Mouse (Mus musculus) lung, embryonic 15.5 days (tissue): Measurements from ENCODE around the gene Tead3. TPM values are rescaled to one million over a fixed set of nuclear protein-coding genes. Genes with fewer than 3 reads are reported as not detected.
A peak's percentile ranks its signal among the peaks of the same experiment; 100 is the strongest.

Source experiments
- ATAC-seq: fragments of 200-750 bp; cut with Nextera tagmentation; 2 replicates; pipeline ENCODE4 v1.8.0; 2017; ENCODE audit warnings: moderate number of reproducible peaks, borderline replicate concordance; ENCODE audit not compliant: low FRiP score, low TSS enrichment; ENCODE audit errors: extremely low read depth
- H3K27ac ChIP-seq: fragments of 300-500 bp; sonication (generic); 2 replicates; pipeline ENCODE4 v1.5.1; 2015; ENCODE audit warnings: moderate library complexity, mild to moderate bottlenecking, inconsistent platforms
- H3K27me3 ChIP-seq: fragments of 300-500 bp; sonication (generic); 2 replicates; pipeline ENCODE4 v1.6.1; 2015; ENCODE audit warnings: inconsistent platforms
- H3K36me3 ChIP-seq: fragments of 300-500 bp; sonication (generic); 2 replicates; pipeline ENCODE4 v1.6.1; 2015; ENCODE audit warnings: inconsistent platforms
- H3K4me1 ChIP-seq: fragments of 300-500 bp; sonication (generic); 2 replicates; pipeline ENCODE4 v1.6.1; 2015; ENCODE audit warnings: inconsistent platforms
- H3K4me2 ChIP-seq: fragments of 300-500 bp; sonication (generic); 2 replicates; pipeline ENCODE4 v1.6.1; 2015; ENCODE audit warnings: inconsistent platforms, mild to moderate bottlenecking, moderate library complexity
- H3K4me3 ChIP-seq: fragments of 300-500 bp; sonication (generic); 2 replicates; pipeline ENCODE4 v1.5.1; 2015; ENCODE audit warnings: mild to moderate bottlenecking, inconsistent platforms
- H3K9ac ChIP-seq: fragments of 300-500 bp; sonication (generic); 2 replicates; pipeline ENCODE4 v1.6.1; 2015; ENCODE audit warnings: inconsistent platforms
- H3K9me3 ChIP-seq: fragments of 300-500 bp; sonication (generic); 2 replicates; pipeline ENCODE4 v1.6.1; 2016; ENCODE audit warnings: inconsistent platforms
- WGBS: fragments of 180-500 bp; shearing (Covaris S2); methylation state at CpG from one replicate; pipeline ENCODE4 v1.1.7; 2015; 5-methylcytosine and 5-hydroxymethylcytosine counted together
- polyA plus RNA-seq: library from polyadenylated mRNA; unstranded; fragments of >200 nt; fragmentation: Nextera tagmentation; extraction: Ambion mirVana; gene quantifications from 2 replicates; pipeline ENCODE4 v1.2.1, GENCODE M21; 2015

The Tead3 gene
- 10.9 and 11.5 TPM in 2 replicates for polyA plus RNA-seq

- no peaks in the 10 kb centered on the region for H3K36me3 ChIP-seq
- ATAC-seq = peak; percentile 86
- no peaks in the 10 kb centered on the region for H3K9me3 ChIP-seq
- peak within 1 kb of the TSS; percentile 88 for H3K4me3 ChIP-seq
- H3K27me3 ChIP-seq = no peaks in the 10 kb centered on the region
- H3K4me1 ChIP-seq = peaks cover 49% of the 10 kb centered on the region
- WGBS = 1% methylated on average over 64 of the region's 73 CpGs
- H3K9ac ChIP-seq = peak within 1 kb of the TSS; percentile 96
- H3K27ac ChIP-seq = peak within 1 kb of the TSS; percentile 100
- peak within 1 kb of the TSS; percentile 96 for H3K4me2 ChIP-seq
Measured at GRCm38 (mm10) chr17:28350466-28351352, at the start of gene Tead3. TSS of gene Tead3 (minus strand) at chr17:28350817.

DNA sequence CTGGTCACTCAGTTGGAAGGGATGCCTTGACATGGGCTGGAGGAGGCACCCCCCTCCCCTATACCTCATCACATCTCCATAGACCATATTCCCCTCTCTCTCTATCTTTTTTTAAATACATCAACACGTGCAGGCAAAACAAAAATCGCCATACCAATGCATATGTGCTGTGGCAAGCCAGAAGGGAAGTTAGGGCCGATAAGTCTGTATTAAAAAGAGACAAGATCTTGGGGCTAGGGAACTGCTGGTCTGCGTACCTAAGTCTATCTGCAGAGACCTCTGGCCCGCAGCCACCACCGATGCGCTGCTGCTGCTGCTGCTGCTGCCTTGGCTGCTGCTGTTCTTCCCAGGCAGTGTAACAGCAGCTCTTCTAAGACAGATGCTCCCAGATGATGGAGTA lies 44.4 kb upstream of the Tead3 start:
- H3K9me3 ChIP-seq = no peaks in the 10 kb centered on the region
- H3K36me3 ChIP-seq = peaks cover 4% of the 10 kb centered on the region; the same call in 1 of the 2 replicates
- H3K4me2 ChIP-seq = no peak overlapping the region
- H3K27me3 ChIP-seq = no peaks in the 10 kb centered on the region
- 0 out of 2 replicates have a peak, but pooled peaks cover 8% of the 10 kb centered on the region for H3K4me1 ChIP-seq
- H3K4me3 ChIP-seq = no peak overlapping the region
- H3K27ac ChIP-seq = no peak overlapping the region
- H3K9ac ChIP-seq = no peak overlapping the region
- WGBS = 69% methylated on average over 7 of the region's 7 CpGs
- no peak for ATAC-seq

- H3K4me2 ChIP-seq = no peak overlapping the region
- no peak overlapping the region for H3K9ac ChIP-seq
- H3K9me3 ChIP-seq = no peaks in the 10 kb centered on the region
- no peak for ATAC-seq
- peaks cover 4% of the 10 kb centered on the region; the same call in 1 of the 2 replicates for H3K36me3 ChIP-seq
- 70% methylated on average over 15 of the region's 15 CpGs for WGBS
- peaks cover 2% of the 10 kb centered on the region; the same call in 1 of the 2 replicates for H3K27me3 ChIP-seq
- H3K27ac ChIP-seq = no peak overlapping the region
- H3K4me1 ChIP-seq = 0 out of 2 replicates have a peak, but pooled peaks cover 8% of the 10 kb centered on the region
- H3K4me3 ChIP-seq = no peak overlapping the region
Measured at GRCm38 (mm10) chr17:28394051-28394765, 43.6 kb upstream of the Tead3 start.

DNA sequence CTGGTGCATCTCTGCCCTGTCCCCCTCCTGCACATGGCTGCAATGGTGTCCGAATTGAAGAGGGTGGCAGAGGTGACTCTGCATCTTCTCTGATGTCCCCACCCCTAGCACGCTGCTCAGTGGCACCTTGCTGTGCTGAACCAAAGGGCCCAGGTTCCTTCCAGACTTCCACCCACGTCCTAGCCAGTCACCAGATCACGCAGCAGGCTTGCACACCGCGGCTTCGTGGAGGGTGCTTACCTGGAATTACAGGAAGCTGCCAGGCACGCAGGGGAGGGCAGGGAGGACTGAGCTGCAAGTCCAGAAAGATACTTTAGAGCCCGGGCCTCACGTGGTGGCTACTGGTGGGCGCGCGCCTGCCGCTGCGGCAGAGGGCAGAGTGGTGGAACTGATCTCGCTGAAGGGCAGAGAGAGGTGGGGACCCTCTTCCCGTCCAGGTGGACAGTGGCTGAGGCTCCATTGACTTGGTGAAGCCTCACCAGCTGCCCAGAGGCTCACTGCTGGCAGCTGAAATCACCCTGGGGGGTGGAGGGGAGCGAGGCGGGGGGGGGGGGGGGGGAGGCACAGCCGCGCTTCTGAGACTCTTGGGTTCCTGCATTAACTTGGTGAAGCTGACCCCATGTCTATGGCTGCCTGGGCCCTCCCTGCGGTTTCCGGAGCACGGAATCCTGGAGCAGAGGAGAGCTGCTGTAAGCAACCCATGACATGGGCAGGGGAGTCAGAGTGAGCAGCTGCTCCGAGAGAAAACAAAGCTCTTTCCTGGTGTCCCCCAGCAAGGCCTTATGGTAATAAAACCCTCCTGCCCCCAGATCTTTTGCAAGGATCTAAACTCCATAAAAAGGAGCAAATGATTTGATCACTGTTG lies 41.2 kb upstream of the Tead3 start:
- Histone ChIP-seq H3K4me1 (0 out of 2 replicates have a peak, but pooled peaks cover 11% of the 10 kb centered on the region), H3K36me3 (no peaks in the 10 kb centered on the region), H3K9me3 (no peaks in the 10 kb centered on the region), H3K9ac (no peak overlapping the region), H3K4me3 (no peak overlapping the region), H3K27me3 (peaks cover 18% of the 10 kb centered on the region), H3K27ac (no peak overlapping the region), H3K4me2 (peak overlapping the region; percentile 36)
- WGBS = 6% methylated on average over 23 of the region's 25 CpGs
- no peak for ATAC-seq

GRCm38 (mm10) chr17:28388534-28388933 lies 37.9 kb upstream of the Tead3 start:
- Histone ChIP-seq H3K27me3 (peaks cover 24% of the 10 kb centered on the region), H3K36me3 (no peaks in the 10 kb centered on the region), H3K9me3 (no peaks in the 10 kb centered on the region), H3K4me2 (no peak overlapping the region), H3K9ac (no peak overlapping the region), H3K4me1 (0 out of 2 replicates have a peak, but pooled peaks cover 11% of the 10 kb centered on the region), H3K27ac (no peak overlapping the region), H3K4me3 (no peak overlapping the region)
- 77% methylated on average over 3 of the region's 3 CpGs for WGBS
- ATAC-seq = no peak

DNA sequence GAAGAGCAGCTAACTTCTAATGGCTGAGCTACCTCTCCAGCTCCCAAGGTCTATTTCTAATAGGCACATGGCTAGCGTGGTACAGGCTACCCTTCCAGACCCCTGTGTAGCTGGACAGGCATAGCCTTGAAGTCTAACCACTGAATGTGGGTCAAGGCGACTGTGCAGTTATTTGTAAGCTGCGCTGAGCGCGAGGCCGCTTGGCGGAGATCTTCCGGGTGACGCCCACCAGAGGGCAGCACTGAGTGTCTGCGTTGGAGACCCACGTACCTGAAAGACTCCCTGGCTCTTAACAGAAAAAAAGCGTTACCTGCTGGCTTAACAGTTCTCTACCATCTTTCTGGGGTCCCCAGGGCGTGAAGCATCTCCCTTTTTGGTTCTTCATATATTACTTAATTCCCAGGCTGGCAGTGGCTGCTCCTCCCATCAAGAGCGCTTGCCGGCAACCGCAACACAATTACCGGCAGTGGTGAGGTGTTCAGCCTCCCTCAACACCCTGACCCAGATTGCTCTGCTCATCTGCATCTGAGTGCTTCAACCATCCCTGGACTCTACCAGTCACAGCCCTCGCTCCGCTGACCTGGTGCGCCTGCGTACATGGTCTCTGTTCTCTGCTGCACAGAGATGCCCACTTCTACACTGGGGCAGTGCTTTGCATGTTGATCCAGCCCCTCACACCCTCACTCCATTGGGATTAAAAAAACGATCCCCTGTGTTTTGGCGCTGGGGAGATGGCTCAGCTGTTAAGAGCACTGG lies 35.7 kb upstream of the Tead3 start:
- Histone ChIP-seq H3K4me2 (peak overlapping the region; percentile 41; the same call in 1 of the 2 replicates), H3K27ac (no peak overlapping the region), H3K9ac (no peak overlapping the region), H3K4me1 (0 out of 2 replicates have a peak, but pooled peaks cover 3% of the 10 kb centered on the region), H3K4me3 (no peak overlapping the region), H3K27me3 (peaks cover 24% of the 10 kb centered on the region), H3K36me3 (no peaks in the 10 kb centered on the region), H3K9me3 (no peaks in the 10 kb centered on the region)
- ATAC-seq = no peak
- WGBS = 7% methylated on average over 23 of the region's 23 CpGs

- Histone ChIP-seq H3K36me3 (no peaks in the 10 kb centered on the region), H3K4me1 (0 out of 2 replicates have a peak, but pooled peaks cover 3% of the 10 kb centered on the region), H3K27ac (no peak overlapping the region), H3K4me2 (no peak overlapping the region), H3K9ac (no peak overlapping the region), H3K27me3 (peaks cover 23% of the 10 kb centered on the region), H3K9me3 (no peaks in the 10 kb centered on the region), H3K4me3 (no peak overlapping the region)
- no peak for ATAC-seq
- 65% methylated on average over 4 of the region's 4 CpGs for WGBS
Measured at GRCm38 (mm10) chr17:28384298-28384697, 33.7 kb upstream of the Tead3 start.

GRCm38 (mm10) chr17:28380255-28380654 lies 29.6 kb upstream of the Tead3 start:
- Histone ChIP-seq H3K36me3 (no peaks in the 10 kb centered on the region), H3K27ac (no peak overlapping the region), H3K4me1 (0 out of 2 replicates have a peak, but pooled peaks cover 6% of the 10 kb centered on the region), H3K4me2 (no peak overlapping the region), H3K9me3 (no peaks in the 10 kb centered on the region), H3K4me3 (no peak overlapping the region), H3K9ac (no peak overlapping the region), H3K27me3 (peaks cover 7% of the 10 kb centered on the region)
- WGBS = 10% methylated on average over 6 of the region's 6 CpGs
- no peak for ATAC-seq

DNA sequence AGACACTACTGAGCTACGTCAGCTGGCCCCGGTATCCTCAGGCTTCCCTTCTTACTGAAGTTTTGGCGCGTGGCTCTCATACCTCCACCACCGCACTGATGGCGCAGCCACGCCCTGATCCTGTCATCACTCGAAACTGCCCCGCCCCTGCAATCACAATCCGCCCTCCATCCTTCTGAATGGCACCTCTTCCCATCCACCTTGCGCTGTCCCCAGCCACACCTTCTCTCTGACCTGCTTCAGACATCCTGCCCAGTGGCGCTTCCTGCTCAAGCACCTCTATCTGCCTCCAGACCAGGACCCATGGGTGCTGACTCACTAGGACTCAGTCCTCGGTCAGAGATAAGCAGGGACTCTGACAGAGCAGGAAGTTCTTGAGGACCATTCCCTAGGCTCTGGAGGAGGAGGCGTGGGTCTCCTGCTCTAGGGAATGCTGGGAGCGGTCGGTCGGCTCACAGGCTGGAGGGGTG lies 25.0 kb upstream of the Tead3 start:
- Histone ChIP-seq H3K36me3 (no peaks in the 10 kb centered on the region), H3K4me3 (no peak overlapping the region), H3K27me3 (peaks cover 23% of the 10 kb centered on the region), H3K4me1 (0 out of 2 replicates have a peak, but pooled peaks cover 10% of the 10 kb centered on the region), H3K27ac (no peak overlapping the region), H3K9ac (no peak overlapping the region), H3K9me3 (no peaks in the 10 kb centered on the region), H3K4me2 (peak overlapping the region; percentile 16; the same call in 1 of the 2 replicates)
- WGBS = 6% methylated on average over 17 of the region's 17 CpGs
- peak; percentile 36; the same call in 1 of the 2 replicates for ATAC-seq

- Histone ChIP-seq H3K9me3 (no peaks in the 10 kb centered on the region), H3K27ac (no peak overlapping the region), H3K36me3 (no peaks in the 10 kb centered on the region), H3K4me2 (no peak overlapping the region), H3K27me3 (peaks cover 23% of the 10 kb centered on the region), H3K9ac (no peak overlapping the region), H3K4me1 (0 out of 2 replicates have a peak, but pooled peaks cover 10% of the 10 kb centered on the region), H3K4me3 (no peak overlapping the region)
- 13% methylated on average over 16 of the region's 16 CpGs for WGBS
- no peak for ATAC-seq
Measured at GRCm38 (mm10) chr17:28374494-28374893, 23.9 kb upstream of the Tead3 start.
